In genomic region chr1:83796961-83797891, GRCm38 (mm10) we compare ENCODE assay signal across 11 mouse cellular contexts.
A peak's percentile ranks its signal among the peaks of the same experiment; 100 is the strongest.
DNase-seq lines count a peak whose midpoint lies in the region; ATAC-seq and TF ChIP-seq lines count a peak whose summit lies in the region.
"Had no signal": no experiment of that assay in that cellular context is flagged by ENCODE, and none has a peak within 500 bp of the region (broad histone marks: within the 10 kb centered on the region; RNA-seq: fewer than 3 reads in every experiment).

No protein-coding gene starts in this region.

- intact Hi-C loops in left cerebral cortex, postnatal 14 days (cut with DNase I) = no loop called here
- intact Hi-C loops in left cerebral cortex, postnatal 25 days (cut with DNase I) = no loop called here

- H3K27me3 ChIP-seq in lung, postnatal 0 days (replicated peaks; ENCODE audit: insufficient read depth, low read length) = no peaks in the 10 kb centered on the region
- no peaks in the 10 kb centered on the region for H3K27me3 ChIP-seq in liver, postnatal 0 days (ENCODE audit: insufficient read depth, low read length)
- H3K27me3 ChIP-seq: forebrain, embryonic 15.5 days had no signal

- no peak for DNase-seq in frontal cortex, postnatal 10 days (ENCODE audit: low spot score in 2 of 2)
- peak; percentile 2 to 3 for DNase-seq in left cerebral cortex, postnatal 14 days (ENCODE audit: low spot score in 2 of 2)
- DNase-seq in left cerebral cortex, postnatal 25 days (ENCODE audit: low spot score in 2 of 2) = no peak
- peak; percentile 63 for DNase-seq in gastrocnemius, postnatal 25 days
- DNase-seq in lung, postnatal 0 days (ENCODE audit: low spot score) = peak; percentile 90
- no peak for DNase-seq in liver, postnatal 0 days
- DNase-seq: cerebellum, adult 9-10 months had no signal

- H3K4me3 ChIP-seq in lung, postnatal 0 days (ENCODE audit: low read depth, low read length) = no peak overlapping the region
- no peak overlapping the region for H3K4me3 ChIP-seq in liver, postnatal 0 days (ENCODE audit: low read depth, low read length)
- H3K4me3 ChIP-seq: forebrain, embryonic 15.5 days had no signal

- H3K9ac ChIP-seq in lung, postnatal 0 days (replicated peaks; ENCODE audit: low read depth) = no peak overlapping the region
- no peak overlapping the region for H3K9ac ChIP-seq in liver, postnatal 0 days (replicated peaks)
- H3K9ac ChIP-seq: forebrain, embryonic 15.5 days; liver, embryonic 14.5 days had no signal

- ATAC-seq in frontal cortex, adult (ENCODE audit: low TSS enrichment) = peak; percentile 59; the same call in 1 of the 2 replicates
- ATAC-seq in lung, postnatal 0 days = peak; percentile 74
- no peak for ATAC-seq in megakaryocyte progenitor cell, adult 5-6 weeks (replicated peaks; ENCODE audit: poor library complexity)
- ATAC-seq in liver, postnatal 0 days = no peak
- ATAC-seq: forebrain, embryonic 15.5 days had no signal

- no peak for TF ChIP-seq CTCF in lung, postnatal 0 days (IDR thresholded peaks at IDR 0.05)
- no peak for TF ChIP-seq CTCF in liver, postnatal 0 days (IDR thresholded peaks at IDR 0.05; ENCODE audit: low read depth)

- H3K4me1 ChIP-seq in lung, postnatal 0 days (ENCODE audit: insufficient read depth, low read depth, low read length) = no peaks in the 10 kb centered on the region
- H3K4me1 ChIP-seq in liver, postnatal 0 days (ENCODE audit: insufficient read depth) = no peaks in the 10 kb centered on the region
- H3K4me1 ChIP-seq: forebrain, embryonic 15.5 days had no signal

- peak overlapping the region; percentile 49 for H3K27ac ChIP-seq in lung, postnatal 0 days (ENCODE audit: low read length)
- H3K27ac ChIP-seq in liver, postnatal 0 days (ENCODE audit: low read depth) = no peak overlapping the region
- H3K27ac ChIP-seq: forebrain, embryonic 15.5 days; liver, embryonic 14.5 days had no signal

- WGBS in lung, postnatal 0 days = 44% methylated on average over 7 of the region's 7 CpGs
- 69% methylated on average over 7 of the region's 7 CpGs for WGBS in liver, postnatal 0 days (ENCODE audit: insufficient replicate concordance)

- peak; percentile 98 for TF ChIP-seq EP300 in lung, postnatal 0 days (IDR thresholded peaks at IDR 0.05)
- no peak; the same call in 1 of the 2 replicates for TF ChIP-seq EP300 in liver, postnatal 0 days (IDR thresholded peaks at IDR 0.05; ENCODE audit: low read depth)

- no peaks in the 10 kb centered on the region for H3K36me3 ChIP-seq in lung, postnatal 0 days (ENCODE audit: insufficient read depth, low read length)
- H3K36me3 ChIP-seq in liver, postnatal 0 days (replicated peaks; ENCODE audit: insufficient read depth, low read length) = no peaks in the 10 kb centered on the region
- H3K36me3 ChIP-seq: forebrain, embryonic 15.5 days had no signal

- no peak overlapping the region for H3K4me2 ChIP-seq in lung, postnatal 0 days (replicated peaks; ENCODE audit: low read depth, low read length)
- no peak overlapping the region for H3K4me2 ChIP-seq in liver, postnatal 0 days (ENCODE audit: low read depth, low read length)
- H3K4me2 ChIP-seq: forebrain, embryonic 15.5 days had no signal

- H3K9me3 ChIP-seq in lung, postnatal 0 days (ENCODE audit: low read length) = no peaks in the 10 kb centered on the region
- no peaks in the 10 kb centered on the region for H3K9me3 ChIP-seq in liver, postnatal 0 days (ENCODE audit: low read length)
- H3K9me3 ChIP-seq: forebrain, embryonic 15.5 days had no signal

Comparison
In these comparisons a context has a peak if more than half of its experiments do, and no peak if none do; other contexts are left out.
1. DNase-seq: peak in left cerebral cortex, postnatal 14 days (2 of 2), gastrocnemius, postnatal 25 days (single experiment) and lung, postnatal 0 days (single experiment); none in frontal cortex, postnatal 10 days (0 of 2), left cerebral cortex, postnatal 25 days (0 of 2) and liver, postnatal 0 days (single experiment).
2. ATAC-seq: peak in frontal cortex, adult (single experiment) and lung, postnatal 0 days (single experiment); none in megakaryocyte progenitor cell, adult 5-6 weeks (single experiment) and liver, postnatal 0 days (single experiment).